Mouse (Mus musculus) liver, embryonic 14.5 days (tissue): Measurements from ENCODE around the gene Rbms3. TPM values are rescaled to one million over a fixed set of nuclear protein-coding genes. Genes with fewer than 3 reads are reported as not detected.

Experiments used
- ATAC-seq: fragments of 200-750 bp; cut with Nextera tagmentation; 2 replicates; pipeline ENCODE4 v1.8.0; 2017; ENCODE audit warnings: moderate number of reproducible peaks, mild to moderate bottlenecking, moderate library complexity; ENCODE audit not compliant: insufficient read depth
- DNase-seq, 3 experiments: peaks; one replicate each; pipeline ENCODE4 v3.0.0-alpha.2; 2012 to 2013; ENCODE audit warnings: low read depth in 3 of 3, low spot score in 3 of 3
- H3K27ac ChIP-seq: fragments of 300-500 bp; sonication (generic); 2 replicates; pipeline ENCODE4 v1.5.1; 2014; ENCODE audit warnings: moderate library complexity, mild to moderate bottlenecking, control low read depth, inconsistent platforms
- H3K27me3 ChIP-seq: fragments of 300-500 bp; sonication (generic); 2 replicates; pipeline ENCODE4 v1.6.1; 2014; ENCODE audit warnings: mild to moderate bottlenecking, low read length, moderate library complexity; ENCODE audit not compliant: control insufficient read depth, insufficient read depth
- H3K36me3 ChIP-seq: fragments of 300-500 bp; sonication (generic); replicated peaks from 2 replicates; pipeline ENCODE4 v1.6.1; 2014; ENCODE audit warnings: low read depth; ENCODE audit not compliant: control insufficient read depth, insufficient read depth
- H3K4me1 ChIP-seq, 2 experiments: fragments of 200-500 bp in 1 of 2; fragments of 300-500 bp in 1 of 2; sonication (generic) in 1 of 2; replicated peaks; 2 replicates each; pipeline ENCODE4 v1.6.1; 2012 to 2014; ENCODE audit warnings: antibody characterized with exemption in 1 of 2, inconsistent platforms in 1 of 2, low read length in 1 of 2; ENCODE audit not compliant: control insufficient read depth in 2 of 2, insufficient read depth in 2 of 2
- H3K4me2 ChIP-seq: fragments of 300-500 bp; sonication (generic); 2 replicates; pipeline ENCODE4 v1.6.1; 2014; ENCODE audit warnings: low read depth, mild to moderate bottlenecking, control low read depth, moderate library complexity
- H3K4me3 ChIP-seq, 2 experiments: fragments of 200-500 bp in 1 of 2; fragments of 300-500 bp in 1 of 2; sonication (generic) in 1 of 2; 2 replicates each; pipeline ENCODE4 v1.5.1; 2012 to 2014; ENCODE audit warnings: low read depth in 2 of 2, low read length in 2 of 2, mild to moderate bottlenecking in 2 of 2, control low read depth in 1 of 2, inconsistent platforms in 1 of 2, moderate library complexity in 1 of 2; ENCODE audit not compliant: insufficient read depth in 1 of 2
- H3K9ac ChIP-seq: fragments of 300-500 bp; sonication (generic); replicated peaks from 2 replicates; pipeline ENCODE4 v1.6.1; 2014; ENCODE audit warnings: mild to moderate bottlenecking, control low read depth, moderate library complexity
- H3K9me3 ChIP-seq: fragments of 300-500 bp; sonication (generic); 2 replicates; pipeline ENCODE4 v1.6.1; 2016; ENCODE audit warnings: low read length, mixed read lengths; ENCODE audit not compliant: control insufficient read depth
- CTCF ChIP-seq: IDR thresholded peaks from 2 replicates; pipeline ENCODE4 v1.5.1; 2016; ENCODE audit warnings: antibody characterized with exemption, low read depth, control low read depth
- EP300 ChIP-seq: IDR thresholded peaks from 2 replicates; pipeline ENCODE4 v1.6.1; 2016; ENCODE audit warnings: antibody characterized with exemption, low read depth
- WGBS: fragments of 180-500 bp; shearing (Covaris S2); extraction: QIAGEN DNeasy Blood & Tissue Kit; methylation state at CpG from one replicate; pipeline ENCODE4 v1.1.7; 2014; ENCODE audit not compliant: insufficient replicate concordance; 5-methylcytosine and 5-hydroxymethylcytosine counted together
- polyA plus RNA-seq, 2 experiments: library from polyadenylated mRNA; depleted of rRNA in 1 of 2; stranded (reverse) in 1 of 2; unstranded in 1 of 2; fragments of >200 nt; fragmentation: Nextera tagmentation in 1 of 2; extraction: Ambion mirVana in 1 of 2; gene quantifications; 2 replicates each; pipeline versions ENCODE4 v1.2.1 to v1.2.3; 2012 to 2014

Gene Rbms3
- polyA plus RNA-seq, 2 experiments: 0.88 to 2.4 TPM

GRCm38 (mm10) chr9:116928338-116928737 is 701.4 kb downstream of the Rbms3 start:
- Histone ChIP-seq H3K27ac (no peak overlapping the region), H3K36me3 (no peaks in the 10 kb centered on the region), H3K9me3 (no peaks in the 10 kb centered on the region), H3K9ac (no peak overlapping the region), H3K4me1 (no peaks in the 10 kb centered on the region), H3K4me3 (no peak overlapping the region), H3K4me2 (no peak overlapping the region), H3K27me3 (no peaks in the 10 kb centered on the region)
- no peak for DNase-seq
- no peak for ATAC-seq
- no peak for TF ChIP-seq CTCF
- TF ChIP-seq EP300: no peak
- WGBS: 52% methylated on average over 10 of the region's 10 CpGs

DNA sequence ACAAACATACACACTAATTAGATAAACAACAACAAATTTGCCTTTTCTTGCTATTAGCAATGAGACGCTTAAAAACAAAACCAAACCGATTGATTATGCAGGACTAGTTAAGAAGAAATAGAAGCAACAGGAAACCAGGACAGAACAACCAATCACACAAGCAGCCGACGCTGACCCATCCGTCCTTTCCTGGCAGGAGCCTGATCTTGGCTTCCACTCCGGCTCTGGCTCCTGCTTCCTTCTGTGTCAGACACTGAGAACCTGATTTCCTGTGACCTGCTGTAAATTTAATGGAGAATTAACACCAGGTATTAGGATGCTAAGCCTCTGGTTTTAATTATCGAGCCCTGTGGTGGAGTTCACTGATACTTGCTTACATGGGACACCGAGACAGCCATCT is 706.6 kb downstream of the Rbms3 start:
- 78% methylated on average over 8 of the region's 8 CpGs for WGBS
- Histone ChIP-seq H3K27me3 (no peaks in the 10 kb centered on the region), H3K4me2 (no peak overlapping the region), H3K9ac (no peak overlapping the region), H3K36me3 (no peaks in the 10 kb centered on the region), H3K4me3 (no peak overlapping the region), H3K4me1 (no peaks in the 10 kb centered on the region), H3K27ac (no peak overlapping the region), H3K9me3 (no peaks in the 10 kb centered on the region)
- TF ChIP-seq CTCF (no peak), EP300 (no peak)
- no peak for DNase-seq
- no peak for ATAC-seq

DNA sequence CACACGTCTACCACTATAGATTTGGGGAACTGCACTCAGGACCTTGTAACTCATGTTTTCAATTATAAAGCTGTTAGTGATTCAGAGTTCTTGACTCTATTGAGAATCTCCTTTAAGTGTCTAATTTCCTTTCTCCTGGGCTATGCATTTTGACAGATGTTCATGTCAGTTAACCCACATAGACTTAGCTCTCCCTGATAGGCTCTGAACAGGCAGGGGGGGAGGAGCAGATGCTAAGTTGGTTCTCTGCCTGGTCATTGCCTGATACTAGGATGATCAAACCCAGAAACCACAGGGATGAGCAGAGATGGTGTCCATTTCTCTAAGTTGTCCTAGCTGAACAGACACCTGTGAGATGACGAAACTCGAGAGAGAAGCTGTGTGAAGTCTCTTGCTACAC is 707.2 kb downstream of the Rbms3 start:
- no peaks in the 10 kb centered on the region for H3K27me3 ChIP-seq
- H3K9ac ChIP-seq: no peak overlapping the region
- no peak for TF ChIP-seq EP300
- no peak overlapping the region for H3K4me3 ChIP-seq
- H3K4me1 ChIP-seq: no peaks in the 10 kb centered on the region
- 56% methylated on average over 3 of the region's 3 CpGs for WGBS
- no peak for DNase-seq
- no peaks in the 10 kb centered on the region for H3K9me3 ChIP-seq
- H3K4me2 ChIP-seq: no peak overlapping the region
- no peaks in the 10 kb centered on the region for H3K36me3 ChIP-seq
- no peak overlapping the region for H3K27ac ChIP-seq
- ATAC-seq: no peak

- Histone ChIP-seq H3K4me1 (no peaks in the 10 kb centered on the region), H3K4me2 (no peak overlapping the region), H3K27ac (no peak overlapping the region), H3K9ac (no peak overlapping the region), H3K9me3 (no peaks in the 10 kb centered on the region), H3K36me3 (no peaks in the 10 kb centered on the region), H3K27me3 (no peaks in the 10 kb centered on the region), H3K4me3 (no peak overlapping the region)
- no peak for DNase-seq
- ATAC-seq: no peak
- TF ChIP-seq CTCF: no peak
- no peak for TF ChIP-seq EP300
- WGBS: 58% methylated on average over 12 of the region's 12 CpGs
Observed at GRCm38 (mm10) chr9:116919441-116920019, 710.2 kb downstream of the Rbms3 start.

- DNase-seq (no peak), ATAC-seq (no peak)
- Histone ChIP-seq H3K9me3 (no peaks in the 10 kb centered on the region), H3K27ac (no peak overlapping the region), H3K4me2 (no peak overlapping the region), H3K4me3 (no peak overlapping the region), H3K27me3 (no peaks in the 10 kb centered on the region), H3K36me3 (no peaks in the 10 kb centered on the region), H3K4me1 (no peaks in the 10 kb centered on the region), H3K9ac (no peak overlapping the region)
- 33% methylated on average over 3 of the region's 3 CpGs for WGBS
- TF ChIP-seq CTCF (no peak), EP300 (no peak)
Observed at GRCm38 (mm10) chr9:116912493-116912847, 717.2 kb downstream of the Rbms3 start.
